Mouse (Mus musculus): ENCODE measurements around the gene Lhx2. TPM values are rescaled to one million over a fixed set of nuclear protein-coding genes. Genes with fewer than 3 reads are reported as not detected.
A peak's percentile ranks its signal among the peaks of the same experiment; 100 is the strongest.

Lhx2 gene
- total RNA-seq, 1 experiment from 2014 or later, result not detected

DNA sequence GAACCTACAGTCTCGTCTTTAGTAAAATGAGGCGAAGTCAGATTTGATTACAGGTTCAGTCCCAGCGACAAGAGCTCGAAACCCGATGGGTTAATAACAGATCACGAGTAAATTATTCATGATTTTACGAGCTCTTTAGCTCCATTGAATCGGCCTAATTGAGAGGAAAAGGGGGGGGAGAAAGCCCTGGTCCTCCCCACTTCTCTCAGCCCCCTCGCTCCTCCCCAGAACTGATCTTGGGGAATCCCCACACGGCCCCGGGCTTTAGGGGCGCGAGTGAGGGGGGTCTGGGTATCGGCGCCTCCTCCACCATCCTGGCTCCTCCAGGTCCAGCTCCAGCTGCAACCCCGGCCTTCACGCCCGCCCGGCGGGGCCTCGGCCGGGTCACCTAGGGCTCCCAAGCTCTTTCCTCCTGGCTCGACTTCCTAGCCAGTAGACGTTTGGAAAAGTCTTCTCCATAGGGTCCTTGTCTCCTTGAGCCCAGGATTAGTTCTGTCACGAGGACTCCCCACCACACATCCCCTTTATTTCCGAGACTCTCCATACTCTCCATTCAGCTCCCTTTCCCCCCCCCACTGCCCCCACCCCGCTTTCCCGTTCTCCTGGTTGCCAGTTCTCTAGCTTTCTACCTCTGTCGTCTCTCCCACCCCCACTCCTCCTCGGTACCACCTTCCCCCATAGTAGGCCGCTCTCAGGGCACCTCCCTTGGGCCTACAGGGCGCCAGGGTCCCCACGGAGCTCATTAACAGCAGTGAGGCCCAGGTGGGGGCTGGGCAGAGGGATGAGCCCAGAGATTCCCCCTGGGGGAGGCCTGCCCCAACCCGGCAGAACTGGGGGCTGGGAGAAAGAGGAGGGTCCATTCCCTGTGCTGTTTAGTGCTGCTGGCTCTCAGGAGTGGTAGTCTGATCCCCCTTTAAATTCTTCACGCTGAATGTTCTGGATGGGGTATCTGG, 18.5 kb downstream of the Lhx2 start:
- ATAC-seq (replicated peaks; ENCODE audit: low read depth, poor library complexity, severe bottlenecking), result no peak

DNA sequence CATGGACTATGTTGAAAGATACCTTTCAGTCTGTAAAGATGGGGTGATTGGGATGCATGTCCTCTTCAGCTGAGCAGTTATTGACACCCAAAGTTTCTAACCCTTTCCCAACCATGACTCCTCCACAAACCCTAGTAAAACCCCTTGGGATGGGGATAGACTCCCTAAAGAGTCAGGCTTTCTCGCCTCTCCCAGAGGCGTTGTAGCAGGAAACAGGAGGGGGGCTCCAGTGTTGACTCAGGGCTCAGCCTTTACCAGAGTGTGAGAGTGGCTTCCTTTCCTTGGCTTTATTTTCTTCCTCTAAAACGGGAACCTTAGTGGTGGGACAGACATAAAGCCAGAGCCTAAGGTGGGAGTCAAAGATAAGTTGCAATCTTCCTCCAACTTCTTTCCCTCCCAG, 19.5 kb downstream of the Lhx2 start:
- no peak; the same call in 1 of the 2 replicates for ATAC-seq (replicated peaks; ENCODE audit: low read depth, poor library complexity, severe bottlenecking)

DNA sequence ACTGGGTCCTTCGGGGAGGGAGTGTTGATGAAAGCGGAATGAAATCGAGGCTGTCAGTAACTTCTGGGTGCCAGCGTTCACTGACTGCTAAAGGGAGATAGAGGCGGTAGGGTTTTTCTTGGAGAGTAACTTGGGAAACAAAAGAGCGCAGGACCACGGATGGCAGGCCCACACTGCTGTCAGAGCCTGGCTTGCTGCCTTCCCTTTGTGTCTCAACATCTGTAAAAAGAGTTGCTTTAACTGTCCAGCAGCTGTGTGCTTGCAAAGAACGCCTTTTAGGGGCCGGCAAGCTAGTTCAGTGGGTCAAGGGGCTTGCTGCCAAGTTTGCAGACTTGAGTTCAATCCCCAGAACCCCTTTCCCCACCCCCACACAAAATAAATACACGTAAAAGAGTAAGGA, 20.1 kb downstream of the Lhx2 start:
- ATAC-seq (replicated peaks; ENCODE audit: low read depth, poor library complexity, severe bottlenecking), result no peak

DNA sequence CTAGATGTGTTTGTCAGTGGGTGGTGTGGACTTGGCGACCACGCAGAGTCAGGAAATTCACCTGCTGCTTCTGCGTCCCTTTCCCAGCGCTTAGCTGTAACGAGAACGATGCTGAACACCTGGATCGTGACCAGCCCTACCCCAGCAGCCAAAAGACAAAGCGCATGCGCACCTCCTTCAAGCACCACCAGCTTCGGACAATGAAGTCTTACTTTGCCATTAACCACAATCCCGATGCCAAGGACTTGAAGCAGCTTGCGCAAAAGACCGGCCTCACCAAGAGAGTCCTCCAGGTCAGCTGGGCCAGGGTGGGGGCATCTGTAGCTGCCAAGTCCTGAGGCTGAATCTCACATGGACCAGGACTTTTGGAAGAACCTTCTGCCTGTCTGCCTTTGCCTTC, 20.7 kb downstream of the Lhx2 start:
- no peak for ATAC-seq (replicated peaks; ENCODE audit: low read depth, poor library complexity, severe bottlenecking)

DNA sequence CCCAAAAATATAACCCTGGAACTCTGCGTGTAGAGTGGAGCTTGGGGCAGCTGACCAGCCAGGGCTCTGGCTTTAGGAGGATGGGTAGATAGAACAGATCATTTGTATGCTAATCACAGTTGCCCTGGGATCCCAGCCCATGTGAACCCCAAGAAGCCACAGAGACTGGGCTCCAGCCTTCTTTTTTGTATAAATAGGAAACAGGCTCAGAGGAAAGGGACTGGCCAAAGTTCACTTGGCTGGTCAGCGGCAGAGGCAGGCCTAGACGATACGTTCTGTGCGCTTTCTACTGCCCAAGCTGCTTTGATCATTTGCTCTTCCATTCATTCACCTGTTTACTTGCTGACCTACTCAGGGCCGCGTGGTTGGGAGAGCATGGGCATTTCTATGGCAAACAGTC, 27.1 kb downstream of the Lhx2 start:
- ATAC-seq (replicated peaks; ENCODE audit: low read depth, poor library complexity, severe bottlenecking), result no peak

GRCm38 (mm10) chr2:38367023-38367422, 27.9 kb downstream of the Lhx2 start:
- no peak for ATAC-seq (replicated peaks; ENCODE audit: low read depth, poor library complexity, severe bottlenecking)

DNA sequence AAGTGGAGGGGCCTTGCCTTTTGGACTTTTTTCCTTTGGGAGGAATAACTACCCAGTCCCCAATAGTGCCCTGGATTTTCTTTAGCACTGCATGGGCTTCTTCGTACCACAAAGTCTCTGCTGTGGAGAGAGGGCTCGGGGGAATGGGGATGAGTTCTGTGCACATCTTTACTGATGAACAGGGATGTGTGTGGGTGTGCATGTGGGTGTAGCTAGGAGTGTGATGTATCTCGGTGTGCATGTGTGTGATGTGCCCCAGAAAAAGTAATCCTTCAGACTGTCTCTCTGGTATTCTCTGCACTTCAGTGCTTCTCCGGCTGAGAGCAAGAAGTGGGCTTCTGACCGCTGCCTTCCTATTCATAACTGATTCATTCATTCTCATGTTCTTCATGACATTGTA, 28.8 kb downstream of the Lhx2 start:
- ATAC-seq (replicated peaks; ENCODE audit: low read depth, poor library complexity, severe bottlenecking), result no peak

- peak; percentile 99 for ATAC-seq (replicated peaks; ENCODE audit: low read depth, poor library complexity, severe bottlenecking)
Observed at GRCm38 (mm10) chr2:38368746-38369330, 29.8 kb downstream of the Lhx2 start.

DNA sequence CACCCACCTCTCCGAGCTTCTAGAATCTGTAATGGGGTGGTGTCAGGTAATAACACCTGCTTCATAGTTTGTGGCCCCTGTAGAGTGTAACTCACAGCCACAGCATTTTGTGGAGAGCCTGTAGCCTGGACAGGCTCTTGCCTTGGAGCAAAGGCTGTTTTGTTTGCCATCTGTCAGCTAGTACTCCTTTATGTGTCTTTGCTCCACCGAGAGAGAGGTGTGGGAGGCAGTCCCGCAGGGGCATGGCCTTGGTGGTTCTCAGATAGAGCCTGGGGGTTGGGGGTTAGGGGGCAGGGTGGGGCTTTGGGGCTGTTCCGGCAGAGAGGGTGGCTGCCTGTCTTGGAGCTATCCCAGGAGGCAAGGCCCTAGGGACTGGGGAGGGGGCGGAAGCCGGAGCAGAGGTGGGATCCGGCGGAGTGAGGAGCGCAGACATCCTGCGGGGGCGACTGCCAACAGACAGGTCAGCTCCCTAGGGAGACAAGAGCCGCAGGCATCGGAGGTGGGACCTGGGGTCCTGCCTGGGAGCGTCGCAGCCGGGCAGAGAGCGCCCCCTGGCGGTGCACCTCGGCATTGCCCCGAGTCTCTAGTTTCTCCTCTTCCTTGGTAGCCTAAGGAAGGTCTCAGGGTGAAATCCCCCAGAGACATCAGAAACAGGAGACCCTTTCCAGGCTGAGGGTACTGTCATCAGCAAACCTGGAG, 36.7 kb downstream of the Lhx2 start:
- peak; percentile 65 for ATAC-seq (replicated peaks; ENCODE audit: low read depth, poor library complexity, severe bottlenecking)

GRCm38 (mm10) chr2:38377254-38377653, 38.2 kb downstream of the Lhx2 start:
- no peak for ATAC-seq (replicated peaks; ENCODE audit: low read depth, poor library complexity, severe bottlenecking)

GRCm38 (mm10) chr2:38378346-38378745, 39.3 kb downstream of the Lhx2 start:
- peak; percentile 65 for ATAC-seq (replicated peaks; ENCODE audit: low read depth, poor library complexity, severe bottlenecking)

- ATAC-seq (replicated peaks; ENCODE audit: low read depth, poor library complexity, severe bottlenecking), result peak; percentile 14; the same call in 1 of the 2 replicates
Observed at GRCm38 (mm10) chr2:38378849-38379545, 39.9 kb downstream of the Lhx2 start.

- no peak for ATAC-seq (replicated peaks; ENCODE audit: low read depth, poor library complexity, severe bottlenecking)
Observed at GRCm38 (mm10) chr2:38379546-38379870, 40.4 kb downstream of the Lhx2 start.

DNA sequence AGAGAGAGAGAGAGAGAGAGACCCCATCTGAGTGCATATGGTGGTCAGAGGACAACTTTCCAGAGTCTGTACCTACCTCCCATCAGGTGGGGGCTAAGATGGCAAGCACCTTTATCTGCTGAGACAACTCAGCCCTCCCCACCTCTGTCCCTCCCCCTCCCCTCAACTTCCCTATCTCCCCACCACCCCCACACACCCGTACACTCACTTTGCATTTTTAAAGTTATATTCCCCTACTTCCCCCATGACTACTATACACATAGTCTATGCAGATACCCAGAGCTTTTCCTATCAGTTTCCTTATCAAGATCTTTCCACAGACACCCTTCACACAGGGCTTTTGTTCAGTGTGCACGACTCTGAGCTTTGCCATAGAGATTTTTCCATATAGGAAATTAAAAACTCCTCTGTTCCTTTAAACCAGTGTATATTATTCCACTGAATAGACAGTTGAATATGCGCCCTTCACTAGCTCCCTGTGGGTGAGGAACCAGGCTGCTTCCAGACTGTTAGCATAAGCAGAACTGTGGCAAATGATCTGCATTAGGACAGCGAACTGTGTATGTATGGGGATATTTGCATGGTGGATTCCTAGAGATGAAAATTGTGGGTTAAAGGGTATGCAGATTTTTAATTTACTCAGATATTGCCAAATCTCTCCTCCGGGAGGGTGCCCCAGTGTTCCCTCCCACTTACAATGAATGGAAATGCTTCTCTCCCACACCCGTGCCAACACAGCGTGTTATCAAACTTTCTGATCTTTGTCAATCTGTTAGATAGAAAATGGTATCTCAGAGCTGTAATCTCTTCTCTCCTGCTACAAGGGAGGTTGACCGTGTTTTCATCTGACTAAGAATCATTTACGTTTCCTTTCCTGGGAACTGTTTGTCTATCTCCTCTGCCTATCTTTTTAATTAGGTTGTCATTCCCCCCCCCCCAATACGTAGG, 41.3 kb downstream of the Lhx2 start:
- ATAC-seq (replicated peaks; ENCODE audit: low read depth, poor library complexity, severe bottlenecking), result no peak; the same call in 1 of the 2 replicates

- ATAC-seq (replicated peaks; ENCODE audit: low read depth, poor library complexity, severe bottlenecking), result no peak
Observed at GRCm38 (mm10) chr2:38387568-38388262, 48.6 kb downstream of the Lhx2 start.

DNA sequence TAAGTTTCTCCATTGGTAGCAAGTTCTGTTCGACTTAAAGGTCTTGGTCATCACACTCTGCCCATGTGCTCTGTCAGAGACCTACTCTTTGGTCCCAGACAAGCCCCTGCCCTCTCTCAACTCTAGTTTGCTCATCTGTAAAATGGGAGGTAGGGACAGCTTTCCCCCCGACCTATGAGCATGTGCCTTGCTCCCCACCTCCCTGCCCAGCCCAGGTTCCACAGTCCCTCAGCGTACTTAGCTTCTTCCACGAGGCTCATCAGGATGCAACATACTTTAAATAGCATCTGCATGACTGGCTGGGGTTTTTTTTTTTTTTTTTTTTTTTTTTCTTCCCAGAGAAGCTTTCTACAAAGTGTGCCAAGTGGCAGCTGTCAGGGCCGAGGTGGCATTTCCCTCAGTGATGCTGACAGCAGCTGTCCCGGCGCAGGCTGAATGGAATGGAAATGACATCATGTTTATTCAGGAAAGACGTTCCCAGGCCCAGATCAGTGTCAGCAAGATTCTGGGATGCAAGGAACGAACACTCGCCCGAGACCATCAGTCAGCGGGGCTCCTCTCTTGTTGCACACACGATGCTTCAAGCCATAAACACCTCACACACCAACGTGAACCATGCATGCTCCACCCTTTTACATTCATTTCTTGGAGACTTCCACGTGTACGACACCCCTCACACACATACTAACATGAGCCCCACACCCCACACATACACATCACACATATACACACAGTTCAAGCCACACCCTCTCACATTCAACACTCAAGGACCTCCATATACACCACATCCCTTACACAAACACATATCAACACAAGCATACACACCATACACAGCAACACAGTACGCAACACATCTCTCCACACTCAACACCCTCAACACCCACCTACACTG, 56.1 kb downstream of the Lhx2 start:
- no peak for ATAC-seq (replicated peaks; ENCODE audit: low read depth, poor library complexity, severe bottlenecking)

GRCm38 (mm10) chr2:38395869-38396236, 56.8 kb downstream of the Lhx2 start:
- ATAC-seq (replicated peaks; ENCODE audit: low read depth, poor library complexity, severe bottlenecking), result no peak

DNA sequence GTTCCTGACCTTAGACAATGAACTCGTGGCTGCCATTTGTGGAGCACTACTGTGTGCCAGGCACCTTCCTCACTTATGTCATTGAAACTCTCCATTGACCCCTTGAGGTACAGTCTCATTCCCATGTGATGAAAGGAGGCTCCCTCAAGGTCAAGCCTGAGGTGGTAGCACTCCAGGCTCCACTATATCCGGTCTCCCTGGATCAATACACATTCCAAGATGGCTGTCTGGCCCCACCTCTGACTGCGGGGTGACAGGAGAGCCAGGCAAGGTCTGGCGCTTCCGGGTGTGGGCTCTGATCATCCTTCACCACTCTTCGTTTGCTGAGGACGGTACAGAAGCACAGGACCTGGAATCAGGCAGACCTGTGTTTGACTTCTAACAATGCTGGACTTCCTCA, 58.2 kb downstream of the Lhx2 start:
- no peak for ATAC-seq (replicated peaks; ENCODE audit: low read depth, poor library complexity, severe bottlenecking)
